Mouse (Mus musculus): ENCODE results near the gene Lrrc25.
"Not testable (repeated sequence)": the region's sequence is repeated elsewhere in the genome, so short reads cannot be mapped to it uniquely, and the experiment has no call there.

Gene Lrrc25

DNA sequence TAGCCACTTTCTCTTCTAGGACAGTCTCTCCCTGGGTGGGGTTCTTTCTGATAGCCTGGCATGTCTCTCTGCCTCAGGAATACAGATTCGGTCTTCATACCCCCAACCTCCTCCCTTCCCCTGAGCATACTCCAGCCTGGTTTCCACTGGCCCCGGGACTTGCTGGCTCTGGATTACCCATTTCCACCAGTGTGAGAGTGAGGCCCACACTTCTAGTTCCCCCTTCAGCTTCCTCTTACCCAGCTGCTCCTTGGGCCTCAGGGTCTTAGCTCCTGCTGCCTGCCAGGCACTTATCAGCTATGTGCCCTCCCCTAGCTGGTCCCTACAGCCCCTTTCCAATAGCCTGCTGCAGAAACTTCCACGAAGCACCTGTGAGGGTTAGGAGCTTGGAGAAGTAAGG, at the start of gene Lrrc25:
Gene Lrrc25 (plus strand): TSS at position 262 of the 400 bp plus-strand sequence.
- peak; percentile 10 for DNase-seq

DNA sequence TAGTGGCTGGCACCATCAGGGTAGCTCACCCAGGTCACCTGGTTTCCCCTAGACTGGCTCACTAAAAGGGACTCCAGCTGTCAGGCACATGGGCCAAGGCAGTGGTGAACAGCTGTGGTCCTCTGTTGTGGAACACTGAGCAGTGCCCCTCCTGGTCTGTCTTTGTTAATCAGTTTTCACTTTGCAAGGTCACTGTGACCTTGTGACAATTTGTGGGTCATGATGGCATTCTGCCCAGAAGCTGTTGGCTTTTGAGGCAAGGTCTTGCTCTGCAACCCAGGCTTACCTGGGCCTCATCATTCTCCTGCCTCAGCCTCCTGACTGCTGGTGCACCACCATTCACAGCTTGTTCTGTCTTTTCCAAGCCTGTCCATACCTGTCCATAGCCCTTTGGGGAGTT, 45.6 kb upstream of the Lrrc25 start:
- no peak for DNase-seq

DNA sequence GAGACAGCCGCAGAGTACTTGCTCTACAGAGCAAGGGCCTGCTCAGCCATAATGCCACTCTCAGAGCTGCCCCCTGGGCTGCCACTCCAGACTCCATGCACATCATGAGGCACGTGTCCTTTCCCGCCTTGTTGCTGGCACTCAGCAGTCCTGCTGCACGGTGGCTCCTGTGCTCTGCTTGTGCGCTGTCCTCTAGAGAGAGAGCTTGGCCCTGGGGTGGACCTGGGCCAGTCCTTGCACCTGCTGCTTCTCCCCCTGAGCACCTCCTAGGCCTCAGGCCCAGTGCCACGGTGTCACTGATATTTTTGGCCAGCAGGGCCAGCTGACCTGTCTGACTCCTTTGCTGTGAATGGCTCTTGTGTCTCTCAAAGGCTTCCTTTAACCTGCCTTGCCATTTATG, 45.0 kb upstream of the Lrrc25 start:
- no peak for DNase-seq

DNA sequence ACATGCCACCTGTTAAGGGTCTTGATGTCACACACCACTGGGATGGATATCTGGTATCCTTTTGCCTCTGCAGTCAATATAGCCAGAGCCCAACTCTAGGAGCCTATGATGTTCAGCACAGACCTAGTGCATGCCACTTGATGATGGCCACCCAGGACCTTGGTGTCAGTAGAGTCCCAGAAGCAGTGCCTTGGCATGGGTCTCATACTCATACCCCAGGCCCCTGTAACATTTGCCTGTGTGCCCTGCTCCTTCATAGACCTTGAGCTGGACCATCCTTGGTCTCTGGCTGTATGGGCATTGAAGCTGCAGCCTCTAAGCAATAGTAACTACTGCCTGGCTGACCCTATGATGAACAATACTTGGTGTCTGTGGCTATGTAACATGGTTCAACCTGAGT, 41.7 kb upstream of the Lrrc25 start:
- no peak for DNase-seq

DNA sequence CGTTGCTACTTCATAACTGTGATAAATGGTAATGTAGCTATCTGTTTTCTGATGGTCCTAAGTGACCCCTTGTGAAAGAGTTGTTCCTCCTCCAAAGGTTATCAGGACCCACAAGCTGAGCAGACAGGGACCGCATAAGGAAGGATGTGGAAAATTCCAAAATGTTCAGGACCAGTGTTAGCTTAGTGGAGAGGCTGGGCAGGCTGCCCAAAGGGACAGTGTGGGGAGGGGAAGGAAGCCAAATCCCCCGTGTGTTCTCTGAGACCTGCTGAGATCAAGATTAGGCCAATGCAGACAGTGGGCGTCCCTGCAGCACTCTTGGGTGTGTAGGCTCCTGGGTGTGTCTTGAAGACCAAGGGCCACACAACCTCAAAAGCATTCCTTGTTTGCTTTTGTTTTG, 41.0 kb upstream of the Lrrc25 start:
- no peak for DNase-seq

DNA sequence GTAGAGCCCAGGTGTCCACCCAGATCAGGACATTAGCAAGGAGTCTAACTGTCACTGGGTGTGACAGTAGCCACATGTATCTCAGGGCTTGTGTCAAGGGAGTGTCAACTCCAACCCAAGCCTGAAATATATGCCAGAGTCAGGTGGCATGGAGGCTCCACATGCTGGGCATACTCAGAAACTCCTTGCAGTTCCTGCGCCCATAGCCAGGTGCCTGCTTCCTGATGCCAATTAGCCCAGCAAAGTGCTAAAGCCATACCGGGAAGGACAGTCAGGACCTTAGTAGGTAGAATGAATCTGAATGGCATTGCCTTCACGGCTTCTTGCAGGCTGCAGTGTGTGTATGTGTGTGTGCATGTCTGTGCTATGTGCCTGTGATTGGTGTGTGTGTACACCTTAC, 38.7 kb upstream of the Lrrc25 start:
- no peak for DNase-seq

DNA sequence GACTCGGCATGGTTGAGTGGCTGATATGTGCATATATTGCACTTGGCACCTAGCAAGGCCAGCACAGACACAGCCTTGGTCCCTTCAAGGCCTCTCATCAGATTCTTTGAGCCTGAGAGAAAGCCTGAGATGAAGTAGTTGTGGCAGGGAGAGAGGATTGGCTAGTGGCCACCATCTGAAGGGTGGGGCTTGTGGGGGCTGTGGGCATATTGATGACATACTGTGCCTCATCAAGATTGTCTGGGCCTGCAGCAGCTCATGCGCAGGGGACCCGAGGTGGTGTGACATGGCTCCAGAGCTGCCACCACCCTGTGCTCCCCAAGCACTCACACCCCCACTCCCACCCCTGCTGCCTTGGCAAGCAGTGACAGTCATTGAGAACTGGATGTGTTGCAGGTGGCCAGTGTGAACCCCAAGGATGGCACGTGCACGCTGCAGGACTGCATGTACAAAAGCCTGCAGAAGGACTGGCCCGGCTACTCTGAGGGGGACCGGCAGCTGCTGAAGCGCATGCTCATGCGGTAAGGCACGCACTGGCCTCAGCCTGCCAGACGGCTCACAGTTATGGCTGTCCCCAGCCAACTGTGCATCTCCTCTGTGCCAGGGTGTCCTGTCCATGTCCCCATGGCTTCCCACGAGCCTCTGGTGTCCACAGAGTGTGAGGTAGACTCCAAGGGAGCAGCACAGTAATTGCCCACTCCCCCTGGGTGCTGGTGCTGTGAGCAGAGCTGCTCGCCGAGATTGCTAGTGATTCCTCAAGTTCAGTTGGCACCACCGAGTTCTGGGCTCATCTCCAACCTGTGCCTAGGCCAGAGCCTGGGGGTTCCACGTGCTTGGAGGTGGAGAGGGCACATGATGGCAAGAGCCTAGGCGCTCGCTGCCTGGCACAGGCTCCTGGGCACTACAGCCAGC, 32.2 kb upstream of the Lrrc25 start:
- no peak for DNase-seq

DNA sequence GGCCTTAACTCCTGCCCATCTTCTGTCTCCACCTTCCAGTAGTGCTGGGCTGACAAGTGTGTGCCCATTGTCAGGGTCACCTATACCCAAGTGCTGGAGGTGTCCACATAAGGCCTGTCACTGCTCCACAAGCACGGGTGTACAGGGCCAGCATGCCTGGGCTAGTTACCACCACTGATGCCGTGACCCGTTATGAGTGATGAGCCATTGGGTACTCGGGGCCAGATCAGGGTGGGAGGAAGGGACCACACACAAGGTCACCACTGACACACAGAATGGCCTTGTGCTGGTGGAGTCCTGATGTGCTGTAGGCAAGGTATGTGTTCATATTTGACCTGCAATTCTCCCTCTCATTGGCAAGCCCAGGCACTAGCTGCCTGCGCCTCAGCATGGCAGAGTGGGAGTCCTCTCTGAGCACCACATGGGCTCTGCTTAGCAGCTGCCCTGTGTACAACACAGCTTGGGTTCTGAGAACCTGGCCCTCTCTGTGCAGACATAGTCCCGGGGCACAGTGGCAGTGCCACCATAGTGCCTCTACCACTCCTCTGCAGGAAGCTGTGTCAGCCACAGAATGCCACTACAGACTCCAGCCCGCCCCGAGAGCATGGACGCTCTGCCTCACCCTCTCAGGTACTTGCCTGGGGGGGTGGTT, 31.2 kb upstream of the Lrrc25 start:
- DNase-seq = no peak

DNA sequence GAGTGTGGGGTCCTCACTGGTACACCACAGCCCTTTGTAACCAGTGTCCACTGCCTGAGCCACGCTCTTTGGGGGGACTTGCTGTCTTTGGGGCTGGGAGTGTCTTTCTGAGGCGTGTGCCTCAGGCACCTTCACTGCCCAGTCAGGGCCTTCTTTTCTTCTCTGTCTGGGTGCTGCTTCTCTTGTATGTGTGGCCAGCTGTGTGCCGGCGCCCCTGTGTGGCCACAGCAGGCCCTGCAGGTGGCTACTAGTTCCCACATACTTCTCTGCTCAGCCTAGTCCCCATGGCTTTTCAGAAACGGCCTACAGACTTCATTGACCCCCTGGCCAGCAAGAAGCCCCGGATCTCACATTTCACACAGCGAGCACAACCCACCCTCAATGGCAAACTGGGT, 30.7 kb upstream of the Lrrc25 start:
- DNase-seq = peak; percentile 77

DNA sequence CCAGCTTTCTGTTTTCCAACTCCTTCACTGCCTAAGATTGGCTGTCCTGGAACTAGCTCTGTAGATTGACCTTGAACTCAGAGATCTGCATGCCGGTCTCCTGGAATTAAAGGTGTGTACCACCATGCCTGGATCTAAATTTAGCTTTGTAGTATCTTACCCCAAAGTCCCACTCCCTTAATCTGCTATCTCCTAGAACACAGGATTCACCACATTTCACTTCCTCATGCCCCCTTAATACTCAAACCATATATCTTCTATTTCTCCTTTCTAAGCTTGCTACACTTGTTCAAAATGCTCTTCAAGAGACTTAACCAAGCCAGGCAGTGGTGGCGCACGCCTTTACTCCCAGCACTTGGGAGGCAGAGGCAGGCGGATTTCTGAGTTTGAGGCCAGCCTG, 28.0 kb upstream of the Lrrc25 start:
- not testable (repeated sequence) for DNase-seq

DNA sequence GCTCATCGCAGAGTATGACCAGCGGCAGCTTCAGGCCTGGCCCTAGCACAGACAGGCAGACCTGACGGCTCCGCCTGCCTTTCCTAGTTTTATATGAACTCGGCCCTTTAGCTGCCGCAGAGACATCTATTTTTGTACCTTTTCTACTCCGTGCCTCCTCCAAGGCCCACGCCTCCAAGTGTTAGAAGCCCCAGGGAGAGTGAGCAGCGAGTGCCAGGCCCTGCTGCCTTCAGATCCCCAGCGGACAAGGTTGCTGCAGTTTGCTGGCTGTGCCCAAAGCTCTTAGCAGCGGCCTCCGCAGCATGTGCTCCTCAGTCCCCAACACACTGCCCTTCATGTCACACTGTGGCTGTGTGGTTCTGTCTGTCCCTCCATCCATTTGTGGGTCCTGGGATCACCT, 24.4 kb upstream of the Lrrc25 start:
- DNase-seq = no peak

DNA sequence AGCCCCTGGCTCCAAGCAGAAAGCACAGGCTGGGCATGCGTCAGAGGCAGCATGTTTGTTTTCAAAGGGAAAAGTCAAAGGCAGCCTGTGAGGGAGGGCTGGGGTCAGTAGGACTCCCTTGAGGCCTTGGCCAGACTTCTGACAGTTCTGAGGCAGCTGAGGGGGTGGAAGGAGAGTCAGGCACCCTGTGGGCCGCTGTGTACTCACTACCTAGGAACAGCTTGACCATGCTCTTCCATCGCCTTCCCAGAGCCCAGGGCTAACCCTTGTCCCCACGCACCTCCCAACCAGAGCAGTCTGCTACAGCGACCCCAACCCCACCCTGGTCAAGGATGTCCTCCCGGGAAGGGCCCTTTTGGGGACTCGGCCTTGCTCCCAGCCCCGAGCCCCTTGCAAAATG, 22.8 kb upstream of the Lrrc25 start:
- DNase-seq = no peak

DNA sequence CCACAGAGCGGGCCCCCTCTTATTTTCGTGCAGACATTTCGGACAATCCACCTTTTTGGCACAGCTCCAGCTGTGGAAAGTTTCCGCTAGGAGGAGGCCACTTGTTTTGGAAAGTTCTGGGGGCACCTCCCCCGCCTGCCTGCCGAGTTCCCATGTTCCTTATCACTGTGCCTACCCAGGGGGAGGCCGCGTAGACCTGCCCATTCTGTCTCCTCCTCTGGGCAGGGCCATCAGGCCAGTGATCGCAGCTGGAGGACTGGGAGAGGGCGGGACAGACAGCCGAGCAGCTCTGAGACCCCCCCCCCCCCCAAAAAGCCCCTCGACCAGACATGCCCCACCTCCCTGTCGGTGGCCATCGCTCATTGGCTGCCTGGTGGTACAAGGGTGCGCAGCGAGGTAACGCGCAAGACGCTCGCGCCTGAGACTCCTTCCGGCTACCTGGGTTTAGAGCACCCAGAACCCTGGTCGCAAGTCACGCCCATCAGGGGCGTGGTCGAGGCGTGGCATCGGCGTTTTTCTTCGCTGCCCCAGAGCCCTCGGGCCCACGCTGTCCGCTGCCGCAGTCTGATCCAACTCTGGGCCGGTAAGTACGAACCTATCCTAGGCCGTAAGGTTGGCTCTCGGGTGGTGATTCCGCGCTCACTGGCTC, 21.9 kb upstream of the Lrrc25 start, which contains the start of gene Isyna1:
Gene Isyna1 (plus strand): TSS at position 413 of the 649 bp plus-strand sequence.
- peak; percentile 91 for DNase-seq

DNA sequence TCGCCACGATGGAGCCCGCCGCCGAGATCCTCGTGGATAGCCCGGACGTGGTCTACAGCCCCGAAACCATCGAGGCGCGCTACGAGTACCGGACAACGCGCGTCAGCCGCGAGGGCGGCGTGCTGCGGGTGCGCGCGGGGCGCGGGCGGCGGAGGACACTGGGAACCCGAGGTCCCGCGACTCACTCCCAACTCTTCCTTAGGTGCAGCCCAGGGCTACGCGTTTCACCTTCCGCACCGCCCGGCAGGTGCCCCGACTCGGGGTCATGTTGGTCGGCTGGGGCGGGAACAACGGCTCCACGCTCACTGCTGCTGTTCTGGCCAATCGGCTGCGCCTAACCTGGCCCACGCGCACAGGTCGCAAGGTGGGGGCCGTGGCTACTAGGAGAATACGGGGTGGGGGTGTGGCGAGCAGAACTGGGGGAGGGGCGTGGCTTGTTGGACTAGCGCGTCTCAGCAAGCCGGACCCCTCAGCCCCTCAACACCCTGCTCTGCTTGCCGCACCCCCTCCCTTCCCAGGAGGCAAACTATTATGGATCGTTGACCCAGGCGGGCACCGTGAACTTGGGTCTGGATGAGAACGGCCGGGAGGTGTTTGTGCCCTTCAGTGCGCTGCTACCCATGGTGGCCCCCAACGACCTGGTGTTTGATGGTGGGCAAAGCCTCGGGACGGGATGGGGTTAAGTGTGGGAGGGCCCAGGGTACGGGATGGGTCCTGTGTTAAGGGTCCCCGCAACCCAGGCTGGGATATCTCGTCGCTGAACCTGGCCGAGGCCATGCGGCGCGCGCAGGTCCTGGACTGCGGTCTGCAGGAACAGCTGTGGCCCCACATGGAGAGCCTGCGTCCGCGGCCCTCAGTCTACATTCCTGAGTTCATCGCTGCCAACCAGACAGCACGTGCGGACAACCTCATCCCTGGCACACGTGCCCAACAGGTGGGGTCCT, 21.1 kb upstream of the Lrrc25 start:
- DNase-seq = peak; percentile 68

DNA sequence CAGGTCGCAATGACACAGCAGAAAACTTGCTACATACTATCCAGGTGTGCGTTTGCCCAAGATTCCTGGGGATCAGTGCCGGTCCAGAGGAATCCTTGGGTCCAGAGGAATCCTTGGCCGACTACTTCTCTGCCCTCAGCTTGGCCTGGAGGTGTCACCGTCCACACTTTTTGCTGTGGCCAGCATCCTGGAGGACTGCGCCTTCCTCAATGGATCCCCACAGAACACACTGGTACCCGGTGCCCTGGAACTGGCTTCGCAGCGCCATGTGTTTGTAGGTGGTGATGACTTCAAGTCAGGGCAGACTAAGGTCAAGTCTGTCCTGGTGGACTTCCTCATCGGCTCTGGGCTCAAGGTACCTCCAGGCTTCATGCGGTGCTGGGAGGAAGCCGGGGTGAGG, 20.1 kb upstream of the Lrrc25 start:
- no peak for DNase-seq

DNA sequence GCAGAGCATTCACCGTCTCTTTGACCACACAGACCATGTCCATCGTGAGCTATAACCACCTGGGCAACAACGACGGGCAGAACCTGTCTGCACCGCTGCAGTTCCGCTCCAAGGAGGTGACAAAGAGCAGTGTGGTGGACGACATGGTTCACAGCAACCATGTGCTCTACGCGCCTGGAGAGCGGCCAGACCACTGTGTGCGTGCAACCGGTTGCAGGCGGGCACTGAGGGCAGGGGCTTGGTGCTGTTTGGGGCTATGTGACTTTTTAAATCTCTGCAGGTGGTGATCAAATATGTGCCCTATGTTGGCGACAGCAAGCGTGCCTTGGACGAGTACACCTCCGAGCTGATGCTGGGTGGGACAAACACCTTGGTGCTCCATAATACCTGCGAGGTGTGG, 19.7 kb upstream of the Lrrc25 start:
- no peak for DNase-seq

DNA sequence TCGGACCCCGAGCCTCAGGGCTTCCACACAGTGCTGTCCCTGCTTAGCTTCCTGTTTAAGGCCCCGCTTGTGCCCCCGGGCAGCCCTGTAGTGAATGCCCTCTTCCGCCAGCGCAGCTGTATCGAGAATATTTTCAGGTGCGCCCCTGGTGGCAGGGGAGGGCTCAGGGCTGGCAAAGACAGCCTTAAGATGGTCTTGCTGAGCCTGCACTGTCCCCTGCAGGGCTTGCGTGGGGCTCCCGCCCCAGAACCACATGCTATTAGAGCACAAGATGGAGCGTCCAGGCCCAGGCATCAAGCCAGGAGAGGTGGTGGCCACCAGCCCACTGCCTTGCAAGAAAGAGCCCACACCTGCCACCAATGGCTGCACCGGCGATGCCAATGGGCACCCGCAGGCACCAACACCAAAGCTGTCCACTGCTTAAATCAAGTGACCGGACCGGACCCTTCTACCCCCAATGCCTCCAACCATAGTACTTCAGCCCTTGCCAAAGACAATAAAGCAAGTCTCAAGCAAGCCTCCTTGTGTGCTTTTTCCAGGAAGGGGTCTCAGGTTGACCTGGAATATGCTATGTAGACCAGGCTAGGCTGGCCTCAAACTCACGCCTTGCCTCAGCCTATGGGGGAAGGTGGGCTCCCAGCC, 19.1 kb upstream of the Lrrc25 start:
- peak; percentile 69 for DNase-seq

DNA sequence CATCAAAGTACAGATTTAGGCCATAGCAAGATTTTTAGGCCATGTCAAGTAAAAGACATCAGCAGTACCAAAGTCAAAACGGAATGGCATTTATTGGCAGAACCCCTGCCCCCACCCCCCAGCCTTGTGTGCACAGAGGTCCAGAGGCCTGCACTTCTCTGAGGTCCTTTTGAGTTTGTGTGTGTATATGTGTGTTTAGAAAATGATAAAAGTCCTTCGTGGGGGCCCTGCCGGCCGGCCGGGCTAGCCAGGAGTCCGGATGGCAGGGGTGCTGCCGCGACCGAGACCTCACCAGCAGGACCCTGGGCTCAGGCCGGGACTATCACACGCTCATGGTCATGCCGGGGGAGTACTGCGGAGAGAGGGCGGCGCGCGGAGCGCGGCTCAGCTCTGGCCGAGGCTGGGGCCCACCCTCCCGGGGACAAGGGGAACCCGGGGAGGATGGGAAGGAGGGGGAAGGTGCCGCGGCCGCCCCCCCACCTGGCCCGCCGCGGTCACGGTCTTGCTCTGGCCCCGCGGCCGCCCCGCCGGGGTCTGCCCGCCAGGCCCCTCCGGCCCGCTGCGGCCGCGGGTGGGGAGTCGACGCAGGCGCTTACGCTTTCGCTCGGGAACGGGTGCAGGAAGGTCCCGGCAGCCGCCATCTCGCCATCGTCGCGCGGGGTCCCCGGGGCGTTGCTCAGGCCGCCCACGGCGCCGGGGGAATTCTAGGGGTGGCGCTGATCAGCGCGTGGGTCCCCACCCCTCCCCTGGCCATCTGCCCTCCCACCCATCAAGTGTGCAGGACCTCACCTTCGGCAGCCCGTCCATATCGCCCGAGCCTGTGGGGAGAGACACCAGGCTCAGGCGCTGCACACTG, 18.3 kb upstream of the Lrrc25 start:
- no peak for DNase-seq

DNA sequence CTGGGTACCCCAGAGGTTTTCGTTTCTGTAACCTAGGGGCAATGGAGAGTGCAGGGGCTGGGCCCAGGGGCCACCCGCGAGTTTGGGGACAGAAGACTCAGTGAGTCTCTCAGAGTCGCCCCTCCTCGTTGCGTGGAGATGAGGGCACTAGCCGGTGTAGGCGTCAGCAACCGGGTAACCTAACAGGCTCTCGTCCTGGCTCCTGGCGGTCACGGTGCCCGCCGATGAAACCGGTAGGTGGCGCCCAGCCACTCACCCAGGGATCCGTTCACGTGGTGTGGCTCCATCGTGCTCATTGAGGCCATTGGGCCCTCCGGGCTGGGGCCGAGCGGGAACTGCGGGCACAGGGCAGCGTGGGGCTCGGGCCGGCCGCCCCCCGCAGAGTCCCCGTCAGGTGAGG, 17.7 kb upstream of the Lrrc25 start:
- no peak for DNase-seq

DNA sequence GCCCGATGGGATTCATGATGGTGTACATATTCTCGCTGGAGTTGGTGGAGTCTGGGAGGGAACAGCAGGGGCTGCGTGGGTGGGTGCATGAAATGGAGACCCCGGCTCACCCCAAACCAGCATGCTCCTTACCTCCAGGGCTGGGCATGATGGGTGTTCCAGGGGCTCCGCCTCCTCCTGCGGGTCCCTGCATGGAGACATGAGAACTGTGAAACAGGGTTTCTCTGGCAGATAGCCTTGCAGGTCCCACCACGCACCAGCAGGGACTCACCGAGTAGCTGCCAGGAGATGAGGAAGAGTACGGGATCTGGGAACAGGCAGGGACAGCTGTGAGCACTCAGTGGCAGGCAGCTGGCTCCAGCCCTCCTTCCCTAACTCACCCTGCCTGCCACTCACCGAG, 17.2 kb upstream of the Lrrc25 start:
- DNase-seq = no peak

All from thymus, postnatal 4 days (tissue).